Mouse (Mus musculus) kidney, adult 18-20 months (tissue): ENCODE measurements at regions not wholly inside any gene's neighbourhood (a gene's known extent, or its start where the extent isn't known, plus 50 kb on each side); places are given as distances from the start of the nearest gene placed in this dataset.

Experiments
- DNase-seq: peaks from one replicate; pipeline ENCODE4 v3.0.0; 2021

- DNase-seq, result no peak
Measured at GRCm38 (mm10) chr13:6837446-6837845, 188.9 kb upstream of the Pfkp start.

DNA sequence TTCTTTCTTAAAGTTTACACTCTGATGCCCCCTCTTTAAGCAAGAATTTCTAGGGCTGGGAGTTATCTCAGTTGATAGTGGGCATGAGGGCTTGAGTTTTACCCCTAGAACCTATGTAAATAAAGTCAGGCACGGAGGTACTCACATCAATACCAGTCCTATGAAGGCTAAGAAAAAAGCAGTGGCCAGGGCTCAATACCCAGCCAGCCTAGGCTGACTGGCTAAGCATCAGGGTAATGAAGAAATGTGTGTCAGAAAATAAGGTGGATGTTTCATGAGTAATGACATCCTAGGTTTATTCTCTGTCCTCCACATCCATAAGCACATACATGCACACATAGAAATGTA lies 188.5 kb upstream of the Pfkp start:
- no peak for DNase-seq

DNA sequence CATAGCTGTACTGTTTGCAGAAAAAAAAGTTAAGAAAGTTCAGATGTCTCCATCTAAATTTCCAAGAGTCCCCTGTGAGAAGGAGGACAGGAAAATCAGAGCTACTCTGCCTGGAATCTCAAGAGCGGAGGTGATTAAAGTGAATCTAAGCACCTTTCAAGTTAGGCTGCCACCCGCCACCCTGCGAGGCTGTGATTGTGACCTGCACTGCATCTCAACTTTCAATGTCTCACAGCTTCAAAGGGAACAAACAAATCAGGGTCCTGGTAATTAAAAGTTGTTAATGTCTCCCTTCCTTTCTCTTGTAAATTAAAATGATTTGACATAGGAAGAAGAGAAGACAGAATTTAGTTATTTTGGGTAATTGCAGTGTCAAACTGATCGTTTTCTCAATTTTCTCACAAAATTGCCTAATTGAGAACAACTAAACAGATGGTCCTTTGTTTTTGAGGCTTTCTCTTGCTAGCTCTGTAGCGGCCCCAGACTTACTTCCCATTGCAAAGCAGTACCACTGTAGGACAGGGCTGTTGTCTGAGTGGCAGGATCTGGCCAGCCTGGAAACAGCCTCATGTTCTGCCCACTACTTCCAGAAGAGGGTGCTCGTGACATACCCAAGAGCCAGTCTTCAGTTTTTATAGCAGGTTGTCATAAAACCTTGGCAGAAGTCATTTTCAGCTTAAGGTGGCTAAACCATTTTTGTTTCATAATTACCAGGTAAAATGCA lies 187.9 kb upstream of the Pfkp start:
- peak; percentile 59 for DNase-seq

GRCm38 (mm10) chr13:6829882-6830281 lies 181.3 kb upstream of the Pfkp start:
- DNase-seq, result peak; percentile 14

- no peak for DNase-seq
Measured at GRCm38 (mm10) chr13:6829346-6829745, 180.8 kb upstream of the Pfkp start.

DNA sequence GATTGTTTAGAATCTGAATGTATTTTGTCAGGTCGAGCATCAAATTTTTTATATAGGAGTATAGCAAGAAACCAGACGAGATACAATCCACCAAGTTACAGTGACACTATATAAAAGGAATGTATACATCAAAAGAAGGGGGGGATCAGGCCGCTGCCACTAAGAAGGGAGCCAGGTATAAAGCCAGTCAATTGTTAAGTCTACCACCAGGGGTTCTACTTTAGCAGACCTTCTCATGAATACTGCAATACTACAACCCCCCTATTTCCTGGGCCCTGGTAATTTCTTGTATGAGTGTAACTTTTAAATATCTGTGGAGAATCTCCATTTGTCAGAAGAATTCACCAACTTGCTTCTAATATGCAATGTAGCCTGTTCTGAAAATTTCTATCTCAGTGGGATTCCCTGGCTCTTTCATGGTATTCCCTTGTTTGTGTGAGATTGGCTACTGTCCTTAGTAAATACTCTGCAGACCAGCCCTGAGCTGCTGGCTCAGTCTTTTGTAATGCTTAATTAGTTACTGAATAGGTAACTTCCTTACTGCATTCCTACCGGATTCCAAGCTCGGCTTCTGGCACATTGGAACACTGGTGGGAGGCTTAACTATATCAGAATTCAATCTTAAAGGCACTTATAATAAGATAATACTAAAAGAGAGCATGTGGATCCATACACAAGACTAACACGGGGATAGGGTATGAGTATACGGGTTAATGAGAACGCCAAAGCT lies 180.2 kb upstream of the Pfkp start:
- peak; percentile 20 for DNase-seq

DNA sequence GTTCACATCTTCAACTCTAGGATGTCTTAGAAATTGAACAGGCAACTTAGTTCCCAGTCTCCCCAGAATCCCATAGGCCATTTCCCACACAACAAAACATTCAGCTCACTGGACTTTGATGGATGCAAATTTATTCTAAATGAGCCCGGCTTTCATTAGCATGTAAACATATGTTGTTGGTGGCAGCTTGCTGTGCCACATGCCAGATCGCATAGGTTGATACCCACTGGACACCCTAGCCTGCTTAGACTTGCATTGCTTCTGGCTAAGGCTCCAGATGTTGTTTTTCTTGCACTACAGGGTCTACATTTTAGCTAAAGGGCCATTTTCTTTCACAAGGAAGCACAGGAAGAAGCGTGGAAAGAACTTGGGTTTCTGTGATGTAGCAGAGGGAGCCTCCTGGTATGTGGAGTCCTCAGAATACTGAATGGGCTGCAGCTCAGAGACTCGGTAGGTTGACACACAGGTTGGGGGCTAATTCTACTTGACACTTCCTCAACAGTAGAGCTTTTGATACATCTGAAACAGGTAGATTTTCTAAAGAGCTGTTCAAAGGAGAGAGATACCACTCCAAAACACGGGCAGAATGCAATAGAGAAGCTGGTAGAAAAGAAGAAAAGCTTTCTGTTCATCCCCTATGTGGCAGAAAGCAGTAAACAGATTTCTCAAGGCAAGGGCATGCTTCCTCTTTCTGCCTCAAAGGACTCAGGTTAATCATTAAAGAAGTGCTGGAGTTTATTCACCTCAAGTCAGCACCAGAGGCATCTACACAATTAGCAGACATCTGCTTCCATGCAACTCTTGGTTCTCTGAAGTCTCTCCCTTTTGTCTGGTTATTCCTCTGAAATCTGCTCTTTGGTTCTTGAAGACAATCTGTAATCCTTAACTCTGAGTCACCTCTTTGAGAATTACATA lies 153.9 kb upstream of the Pfkp start:
- peak; percentile 6 for DNase-seq

DNA sequence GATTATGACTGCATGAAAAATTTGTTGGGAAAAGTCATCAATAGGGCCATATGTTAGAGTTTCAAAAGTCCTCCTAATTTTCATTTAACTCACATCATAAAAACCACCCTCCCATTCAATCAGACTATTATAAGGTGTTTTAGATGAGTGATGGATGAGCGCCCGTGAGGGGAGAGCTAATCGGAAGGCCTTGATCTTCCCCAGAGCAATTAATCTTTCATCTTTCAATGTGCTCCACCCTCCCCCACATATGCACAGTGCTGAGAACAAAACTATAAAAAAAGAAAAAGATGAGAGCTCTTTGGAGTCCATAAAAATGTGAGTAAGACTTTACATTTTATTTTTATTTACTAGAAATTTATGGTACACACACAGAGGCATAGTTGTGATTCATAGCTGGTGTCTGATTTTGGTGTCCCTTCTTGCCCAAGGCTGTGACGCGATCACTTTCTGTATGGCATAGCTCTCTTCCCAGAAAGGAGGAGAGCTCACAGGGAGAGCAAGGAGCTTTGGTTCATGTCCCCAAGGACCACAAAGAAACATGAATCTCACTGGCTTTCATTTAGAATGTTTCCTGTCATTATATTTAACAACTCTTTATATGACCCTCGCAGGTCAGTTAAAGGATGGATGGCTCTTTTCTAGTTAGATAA lies 119.5 kb upstream of the Pfkp start:
- no peak for DNase-seq

DNA sequence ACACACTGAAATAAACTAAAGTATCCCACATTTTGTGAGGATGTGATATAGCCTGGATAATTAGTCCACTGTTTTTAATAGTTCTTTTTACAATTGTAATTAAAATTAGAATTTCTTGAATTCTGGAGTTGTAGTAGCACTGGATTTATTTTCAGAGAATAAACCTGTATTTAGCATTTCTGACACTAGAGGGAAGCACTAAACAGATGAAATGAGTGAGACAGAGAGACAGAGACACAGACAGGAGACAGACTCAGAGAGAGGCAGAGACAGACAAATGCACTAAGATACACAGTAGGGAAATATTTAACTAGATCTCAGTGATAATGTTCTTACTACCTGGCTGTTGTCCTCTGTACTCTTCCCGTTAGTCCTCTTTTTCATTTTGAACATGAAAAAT lies 108.6 kb upstream of the Pfkp start:
- no peak for DNase-seq

- DNase-seq, result no peak
Measured at GRCm38 (mm10) chr13:6751599-6751998, 103.0 kb upstream of the Pfkp start.

DNA sequence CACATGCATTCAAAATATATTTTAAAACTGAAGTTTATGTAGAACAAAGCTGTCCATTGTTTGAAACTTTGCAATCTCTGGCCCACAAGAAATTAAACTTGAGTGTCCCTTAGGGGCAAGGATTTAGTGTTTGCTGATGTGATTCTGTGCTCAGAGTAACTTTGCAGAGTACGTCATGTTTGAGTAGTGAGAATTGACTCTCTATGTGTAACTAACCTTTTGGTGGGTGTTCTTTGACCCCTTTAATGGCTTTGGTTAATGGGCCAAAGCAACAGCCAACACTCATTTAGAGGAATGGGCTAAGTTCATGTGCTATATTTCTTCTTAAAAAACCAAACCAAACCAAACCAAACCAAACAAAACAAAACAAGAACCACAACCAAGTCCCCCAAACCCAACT lies 102.6 kb upstream of the Pfkp start:
- no peak for DNase-seq

DNA sequence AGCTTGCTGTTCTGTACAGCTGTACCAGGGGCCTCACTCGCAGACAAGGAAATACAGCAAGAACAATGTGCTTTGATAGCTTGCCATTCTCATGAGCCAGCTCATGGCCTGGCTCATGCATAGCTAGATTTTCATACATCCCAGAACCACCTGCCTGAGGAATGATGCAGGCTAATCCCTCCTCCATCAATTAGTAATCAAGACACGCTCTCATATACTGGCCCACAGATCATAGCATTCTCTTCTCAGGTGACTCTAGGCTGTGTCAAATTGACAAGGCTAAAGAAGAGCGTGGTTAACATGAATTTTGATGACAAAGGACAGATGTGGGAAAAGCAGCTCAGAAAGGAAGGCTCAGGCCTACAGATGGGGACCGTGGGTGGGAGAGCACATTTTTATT lies 93.3 kb upstream of the Pfkp start:
- DNase-seq, result no peak

DNA sequence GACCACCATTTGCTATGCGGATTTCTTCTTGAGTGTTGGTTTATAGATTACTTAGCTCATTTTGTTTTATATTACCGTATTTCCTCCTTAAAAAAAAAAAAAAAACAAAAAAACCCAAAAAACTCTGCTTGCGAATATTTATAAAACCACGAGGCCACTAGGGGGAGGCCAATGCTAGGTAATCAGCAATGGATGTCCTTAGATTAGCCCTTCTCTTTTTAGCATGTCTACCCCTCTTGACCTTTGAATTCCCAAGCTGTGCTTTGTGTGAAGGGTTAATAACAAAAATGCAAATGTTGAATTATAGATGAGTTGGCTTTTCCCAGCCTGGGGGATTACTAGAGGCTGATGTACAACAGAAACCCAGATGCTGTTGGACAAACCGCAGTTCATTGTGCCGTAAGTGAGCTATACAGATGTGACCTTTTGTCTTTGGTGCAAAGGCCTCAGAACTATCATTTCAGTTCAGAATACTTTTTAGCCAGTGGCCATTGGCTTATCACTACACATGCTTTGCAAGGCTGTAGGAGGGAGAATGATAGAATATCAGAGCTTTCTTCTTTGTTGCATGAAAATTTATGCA lies 88.5 kb upstream of the Pfkp start:
- no peak for DNase-seq
